Mouse (Mus musculus) liver, embryonic 14.5 days (tissue): ENCODE results near the gene D430041D05Rik. TPM values are rescaled to one million over a fixed set of nuclear protein-coding genes. Genes with fewer than 3 reads are reported as not detected.

Experiments used
- ATAC-seq: fragments of 200-750 bp; cut with Nextera tagmentation; 2 replicates; pipeline ENCODE4 v1.8.0; 2017; ENCODE audit warnings: moderate number of reproducible peaks, mild to moderate bottlenecking, moderate library complexity; ENCODE audit not compliant: insufficient read depth
- DNase-seq, 3 experiments: peaks; one replicate each; pipeline ENCODE4 v3.0.0-alpha.2; 2012 to 2013; ENCODE audit warnings: low read depth in 3 of 3, low spot score in 3 of 3
- H3K27ac ChIP-seq: fragments of 300-500 bp; sonication (generic); 2 replicates; pipeline ENCODE4 v1.5.1; 2014; ENCODE audit warnings: moderate library complexity, mild to moderate bottlenecking, control low read depth, inconsistent platforms
- H3K27me3 ChIP-seq: fragments of 300-500 bp; sonication (generic); 2 replicates; pipeline ENCODE4 v1.6.1; 2014; ENCODE audit warnings: mild to moderate bottlenecking, low read length, moderate library complexity; ENCODE audit not compliant: control insufficient read depth, insufficient read depth
- H3K36me3 ChIP-seq: fragments of 300-500 bp; sonication (generic); replicated peaks from 2 replicates; pipeline ENCODE4 v1.6.1; 2014; ENCODE audit warnings: low read depth; ENCODE audit not compliant: control insufficient read depth, insufficient read depth
- H3K4me1 ChIP-seq, 2 experiments: fragments of 200-500 bp in 1 of 2; fragments of 300-500 bp in 1 of 2; sonication (generic) in 1 of 2; replicated peaks; 2 replicates each; pipeline ENCODE4 v1.6.1; 2012 to 2014; ENCODE audit warnings: antibody characterized with exemption in 1 of 2, inconsistent platforms in 1 of 2, low read length in 1 of 2; ENCODE audit not compliant: control insufficient read depth in 2 of 2, insufficient read depth in 2 of 2
- H3K4me2 ChIP-seq: fragments of 300-500 bp; sonication (generic); 2 replicates; pipeline ENCODE4 v1.6.1; 2014; ENCODE audit warnings: low read depth, mild to moderate bottlenecking, control low read depth, moderate library complexity
- H3K4me3 ChIP-seq, 2 experiments: fragments of 200-500 bp in 1 of 2; fragments of 300-500 bp in 1 of 2; sonication (generic) in 1 of 2; 2 replicates each; pipeline ENCODE4 v1.5.1; 2012 to 2014; ENCODE audit warnings: low read depth in 2 of 2, low read length in 2 of 2, mild to moderate bottlenecking in 2 of 2, control low read depth in 1 of 2, inconsistent platforms in 1 of 2, moderate library complexity in 1 of 2; ENCODE audit not compliant: insufficient read depth in 1 of 2
- H3K9ac ChIP-seq: fragments of 300-500 bp; sonication (generic); replicated peaks from 2 replicates; pipeline ENCODE4 v1.6.1; 2014; ENCODE audit warnings: mild to moderate bottlenecking, control low read depth, moderate library complexity
- H3K9me3 ChIP-seq: fragments of 300-500 bp; sonication (generic); 2 replicates; pipeline ENCODE4 v1.6.1; 2016; ENCODE audit warnings: low read length, mixed read lengths; ENCODE audit not compliant: control insufficient read depth
- CTCF ChIP-seq: IDR thresholded peaks from 2 replicates; pipeline ENCODE4 v1.5.1; 2016; ENCODE audit warnings: antibody characterized with exemption, low read depth, control low read depth
- EP300 ChIP-seq: IDR thresholded peaks from 2 replicates; pipeline ENCODE4 v1.6.1; 2016; ENCODE audit warnings: antibody characterized with exemption, low read depth
- WGBS: fragments of 180-500 bp; shearing (Covaris S2); extraction: QIAGEN DNeasy Blood & Tissue Kit; methylation state at CpG from one replicate; pipeline ENCODE4 v1.1.7; 2014; ENCODE audit not compliant: insufficient replicate concordance; 5-methylcytosine and 5-hydroxymethylcytosine counted together
- polyA plus RNA-seq, 2 experiments: library from polyadenylated mRNA; depleted of rRNA in 1 of 2; stranded (reverse) in 1 of 2; unstranded in 1 of 2; fragments of >200 nt; fragmentation: Nextera tagmentation in 1 of 2; extraction: Ambion mirVana in 1 of 2; gene quantifications; 2 replicates each; pipeline versions ENCODE4 v1.2.1 to v1.2.3; 2012 to 2014

D430041D05Rik gene
- polyA plus RNA-seq, 2 experiments = under 0.01 TPM; not detected in 1

GRCm38 (mm10) chr2:104153345-104153744, 257.5 kb downstream of the D430041D05Rik start:
- Histone ChIP-seq H3K4me3 (no peak overlapping the region), H3K36me3 (no peaks in the 10 kb centered on the region), H3K9ac (no peak overlapping the region), H3K4me1 (no peaks in the 10 kb centered on the region), H3K27me3 (no peaks in the 10 kb centered on the region), H3K9me3 (no peaks in the 10 kb centered on the region), H3K4me2 (no peak overlapping the region), H3K27ac (no peak overlapping the region)
- WGBS = 59% methylated on average over 4 of the region's 4 CpGs
- no peak for TF ChIP-seq EP300
- TF ChIP-seq CTCF = no peak
- DNase-seq = no peak
- no peak for ATAC-seq

GRCm38 (mm10) chr2:104150608-104151397, 260.0 kb downstream of the D430041D05Rik start:
- DNase-seq = no peak
- TF ChIP-seq EP300 (no peak), CTCF (no peak)
- H3K4me2 ChIP-seq = no peak overlapping the region
- no peaks in the 10 kb centered on the region for H3K27me3 ChIP-seq
- H3K4me1 ChIP-seq = peaks cover 2 to 3% of the 10 kb centered on the region in 2 experiments
- H3K9me3 ChIP-seq = no peaks in the 10 kb centered on the region; the same call in 1 of the 2 replicates
- H3K27ac ChIP-seq = no peak overlapping the region
- H3K4me3 ChIP-seq = no peak overlapping the region
- H3K36me3 ChIP-seq = no peaks in the 10 kb centered on the region
- 49% methylated on average over 6 of the region's 6 CpGs for WGBS
- H3K9ac ChIP-seq = no peak overlapping the region
- no peak for ATAC-seq

- ATAC-seq (no peak), DNase-seq (no peak)
- 50% methylated on average over 4 of the region's 4 CpGs for WGBS
- peaks cover 8 to 9% of the 10 kb centered on the region in 2 experiments for H3K4me1 ChIP-seq
- H3K9ac ChIP-seq = no peak overlapping the region
- H3K36me3 ChIP-seq = no peaks in the 10 kb centered on the region
- H3K27me3 ChIP-seq = no peaks in the 10 kb centered on the region
- H3K27ac ChIP-seq = no peak overlapping the region
- H3K9me3 ChIP-seq = no peaks in the 10 kb centered on the region; the same call in 1 of the 2 replicates
- TF ChIP-seq EP300 (no peak), CTCF (no peak)
- no peak overlapping the region for H3K4me3 ChIP-seq
- H3K4me2 ChIP-seq = no peak overlapping the region
These were observed 262.8 kb downstream of the D430041D05Rik start for GRCm38 (mm10) chr2:104147910-104148561.

GRCm38 (mm10) chr2:104145983-104146382, 264.8 kb downstream of the D430041D05Rik start:
- Histone ChIP-seq H3K27ac (no peak overlapping the region), H3K9ac (no peak overlapping the region), H3K4me2 (no peak overlapping the region), H3K36me3 (no peaks in the 10 kb centered on the region), H3K27me3 (no peaks in the 10 kb centered on the region), H3K4me1 (peaks cover 8 to 9% of the 10 kb centered on the region in 2 experiments), H3K4me3 (no peak overlapping the region), H3K9me3 (no peaks in the 10 kb centered on the region; the same call in 1 of the 2 replicates)
- DNase-seq = peak; percentile 51 to 61 (median 55)
- TF ChIP-seq CTCF (peak; percentile 19), EP300 (peak; percentile 48)
- peak; percentile 61; the same call in 1 of the 2 replicates for ATAC-seq
- 35% methylated on average over 1 of the region's 1 CpGs for WGBS

- Histone ChIP-seq H3K36me3 (no peaks in the 10 kb centered on the region), H3K27me3 (no peaks in the 10 kb centered on the region), H3K4me2 (no peak overlapping the region), H3K9me3 (no peaks in the 10 kb centered on the region; the same call in 1 of the 2 replicates), H3K4me3 (no peak overlapping the region), H3K9ac (no peak overlapping the region), H3K4me1 (peaks cover 8 to 9% of the 10 kb centered on the region in 2 experiments), H3K27ac (no peak overlapping the region)
- WGBS = 77% methylated on average over 12 of the region's 12 CpGs
- DNase-seq (no peak), ATAC-seq (no peak)
- TF ChIP-seq CTCF (no peak), EP300 (no peak)
These were observed 266.8 kb downstream of the D430041D05Rik start for GRCm38 (mm10) chr2:104144004-104144403.
